Mouse (Mus musculus): Measurements from ENCODE around the gene Mettl14. TPM values are rescaled to one million over a fixed set of nuclear protein-coding genes. Genes with fewer than 3 reads are reported as not detected.
A peak's percentile ranks its signal among the peaks of the same experiment; 100 is the strongest.
"Not testable (repeated sequence)": the region's sequence is repeated elsewhere in the genome, so short reads cannot be mapped to it uniquely, and the experiment has no call there.

Gene Mettl14
- total RNA-seq (2021), result 10 to 100 TPM; 12.3 to 13.6 TPM
- long read RNA-seq, experiment 1, transcript Mettl14-201 (11 exons, 2,741 nt), result major isoform, 8 of 20 reads
- long read RNA-seq, experiment 1, partial matches to known transcripts, result 0 of 20 reads
- long read RNA-seq, experiment 1, other reads (novel, unspliced or antisense), result 12 of 20 reads
- long read RNA-seq, experiment 2, partial matches to known transcripts, result 0 of 5 reads
- long read RNA-seq, experiment 2, other reads (novel, unspliced or antisense), result 3 of 5 reads

DNA sequence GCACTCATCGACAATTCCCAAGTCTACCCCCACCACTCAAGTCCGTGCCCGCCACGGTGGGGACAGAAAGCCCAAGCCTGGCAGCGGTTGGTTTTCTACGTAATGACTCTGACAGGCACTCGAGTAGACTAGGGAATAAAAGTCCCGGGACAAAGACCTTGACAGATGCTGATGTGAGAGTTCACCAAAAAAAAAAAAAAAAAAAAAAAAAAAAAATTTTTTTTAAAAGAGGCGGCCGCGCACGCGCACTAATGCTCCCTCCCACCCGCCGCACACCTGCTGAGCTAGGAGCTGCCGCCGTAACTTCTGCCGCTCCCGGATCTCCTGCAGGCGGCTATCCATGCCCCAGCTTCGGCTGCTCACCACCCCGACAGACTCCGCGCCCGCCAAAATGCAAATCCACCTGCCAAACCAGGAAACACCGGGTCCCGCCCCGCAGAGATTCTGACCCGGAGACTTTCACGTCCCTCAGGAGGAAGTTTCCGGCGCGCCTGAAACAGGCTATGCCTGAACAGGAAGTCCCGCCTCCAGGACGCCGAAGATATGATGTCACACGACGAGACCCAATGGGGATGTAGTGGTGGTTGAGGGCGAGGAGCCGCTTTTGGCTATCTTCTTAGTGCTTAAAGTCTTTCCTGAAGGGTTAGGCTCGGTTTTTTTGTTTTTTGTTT lies at the start of gene Mettl14:
Gene Mettl14, minus strand, starts transcription at position 623 of the 671 bp plus-strand sequence.
- peak; percentile 96 for DNase-seq (ENCODE audit: low spot score in 2 of 2)

DNA sequence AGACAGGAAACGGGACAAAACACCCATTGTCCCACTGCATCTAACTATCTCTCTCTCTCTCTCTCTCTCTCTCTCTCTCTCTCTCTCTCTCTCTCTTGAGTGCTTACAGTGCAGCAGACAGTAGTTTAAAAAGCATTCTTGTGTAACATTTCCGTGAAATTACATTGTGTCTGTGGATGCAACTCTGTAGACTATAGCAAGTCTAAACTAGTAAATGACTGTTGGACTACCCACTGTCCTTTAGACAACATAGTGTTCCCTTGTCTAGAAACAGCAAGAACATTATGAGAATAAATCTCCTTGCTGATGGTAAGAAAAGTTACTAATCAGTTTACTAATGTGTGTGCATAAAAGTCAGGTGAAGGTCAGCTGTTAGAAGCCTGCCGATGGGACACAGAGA lies 47.5 kb upstream of the Mettl14 start:
- DNase-seq (ENCODE audit: low spot score in 2 of 2), result no peak

DNA sequence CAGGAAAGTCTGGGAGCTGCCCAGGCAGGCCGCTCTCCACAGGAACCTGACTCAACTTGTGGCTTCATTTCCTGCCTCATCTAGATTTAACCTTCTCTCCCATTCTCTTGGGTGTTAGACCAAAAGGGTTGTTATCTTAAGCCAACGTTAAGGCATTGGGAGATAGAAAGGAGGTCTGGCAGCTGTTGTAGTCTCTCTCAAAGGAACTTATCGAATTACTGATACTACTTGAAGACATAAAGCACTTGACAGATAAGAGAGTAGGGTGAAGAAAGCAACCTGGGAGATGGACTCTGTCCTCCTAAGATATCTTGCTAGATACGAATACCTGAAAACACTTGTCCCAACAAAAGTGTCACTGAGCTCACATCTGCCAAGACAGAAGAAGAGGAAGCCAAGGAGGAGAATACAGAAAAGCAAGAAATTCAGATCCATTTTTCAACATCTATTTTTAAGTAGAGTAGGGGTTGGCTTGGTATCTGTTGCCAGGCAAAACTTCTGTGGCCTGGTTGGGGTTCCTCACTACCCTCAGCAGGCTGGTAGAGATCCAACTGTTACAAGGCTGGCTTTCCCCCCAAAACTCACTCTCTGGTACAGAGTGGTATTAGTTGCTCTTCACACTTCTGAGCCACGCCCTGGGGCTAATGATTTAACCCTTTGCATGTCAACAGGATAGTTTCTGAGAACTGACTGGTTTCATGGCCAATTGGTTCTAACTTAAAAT lies 46.2 kb upstream of the Mettl14 start:
- no peak for DNase-seq (ENCODE audit: low spot score in 2 of 2)

DNA sequence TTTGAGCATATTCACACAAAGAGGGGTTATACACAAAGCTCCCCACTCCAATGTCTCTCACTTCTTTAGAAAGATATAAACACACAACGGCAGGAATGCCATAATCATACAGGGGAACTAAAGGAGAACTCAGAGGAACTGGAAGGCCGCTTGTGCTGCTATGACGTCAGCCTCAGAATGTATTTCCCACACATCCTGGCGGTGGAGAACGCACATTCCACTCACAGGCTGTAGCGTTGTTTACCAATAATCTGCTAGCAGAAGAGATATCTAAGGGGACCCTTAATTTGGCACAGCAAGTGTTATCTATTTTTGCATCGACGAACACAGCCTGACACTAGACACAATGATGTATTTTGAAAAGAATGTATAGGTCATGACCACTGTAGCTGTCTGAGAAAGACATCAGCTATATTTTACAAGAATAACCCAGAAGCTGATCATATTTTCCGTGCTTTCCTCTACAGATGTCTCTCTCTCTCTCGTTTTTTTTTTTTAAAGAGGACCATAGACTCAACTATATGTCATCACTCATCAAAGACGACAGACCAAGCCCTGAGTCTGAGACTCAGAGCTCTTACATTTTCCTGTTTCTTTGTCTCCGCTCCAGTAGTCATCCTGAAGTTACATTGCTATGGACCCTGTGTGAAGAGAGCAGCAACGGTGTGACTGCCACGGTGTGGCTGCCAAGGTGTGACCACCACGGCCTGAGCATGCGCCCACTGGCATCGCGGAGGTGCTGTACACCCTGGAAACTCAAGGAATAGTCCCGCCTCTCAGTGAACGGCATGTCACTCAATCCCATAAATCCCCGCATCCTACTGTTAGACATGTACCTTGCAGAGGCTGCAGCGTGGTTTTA lies 43.9 kb upstream of the Mettl14 start:
- no peak for DNase-seq (ENCODE audit: low spot score in 2 of 2)

DNA sequence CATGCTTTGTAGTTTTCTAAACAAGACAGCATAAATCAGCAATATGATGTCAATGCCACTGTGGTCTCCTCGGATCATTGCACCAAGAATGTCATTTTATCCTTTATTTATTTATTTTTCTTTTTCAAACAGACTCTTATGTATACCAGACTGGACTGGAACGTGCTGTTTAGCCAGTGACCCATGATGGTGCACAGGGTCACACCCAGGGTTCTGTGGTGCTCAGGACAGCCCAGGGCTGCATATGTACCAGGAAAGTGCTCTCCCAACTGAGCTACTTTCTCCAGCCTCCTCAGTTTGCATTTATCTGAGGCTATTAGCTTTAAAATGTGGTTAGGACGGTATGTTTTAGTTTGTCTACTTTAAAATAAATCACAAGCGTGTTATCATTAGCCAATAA lies 42.1 kb upstream of the Mettl14 start:
- no peak for DNase-seq (ENCODE audit: low spot score in 2 of 2)

DNA sequence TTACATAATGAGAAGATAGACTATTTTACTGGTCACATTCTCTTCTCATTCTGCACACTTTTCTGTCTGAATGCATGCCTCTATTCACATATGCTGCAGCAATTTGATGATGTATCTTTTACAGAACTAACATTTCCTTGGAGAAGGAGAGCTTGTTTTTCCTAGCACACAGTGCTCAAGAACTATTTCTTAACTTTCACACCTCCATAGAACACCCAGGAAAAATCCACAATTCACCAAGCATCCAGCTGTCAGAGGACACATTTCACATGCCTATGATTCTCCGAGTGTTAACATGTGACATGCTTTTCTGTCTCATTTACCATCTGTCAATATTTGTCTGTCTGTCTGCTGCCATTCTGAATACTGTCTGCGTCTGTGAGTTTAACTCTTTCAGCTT lies 39.7 kb upstream of the Mettl14 start:
- DNase-seq (ENCODE audit: low spot score in 2 of 2), result no peak

DNA sequence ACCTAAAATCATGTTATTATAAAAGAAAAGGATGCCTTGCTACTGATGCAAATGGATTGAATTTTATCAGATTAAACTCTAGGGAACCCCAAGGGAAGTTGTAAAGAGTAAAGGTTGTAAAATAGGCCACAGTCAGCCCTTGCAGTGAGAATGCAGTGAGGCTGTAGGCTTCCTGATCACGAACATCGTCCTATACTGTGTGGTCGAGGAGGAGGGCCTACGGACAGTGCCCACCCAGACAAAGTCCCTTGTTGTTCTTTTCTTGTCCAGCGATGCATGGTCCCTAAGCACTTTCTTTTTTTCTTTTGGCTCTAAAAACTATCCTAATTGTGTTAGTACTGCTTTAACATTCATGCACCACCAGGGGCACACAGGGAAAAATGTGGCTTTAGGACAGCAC lies 27.3 kb upstream of the Mettl14 start:
- DNase-seq (ENCODE audit: low spot score in 2 of 2), result no peak

DNA sequence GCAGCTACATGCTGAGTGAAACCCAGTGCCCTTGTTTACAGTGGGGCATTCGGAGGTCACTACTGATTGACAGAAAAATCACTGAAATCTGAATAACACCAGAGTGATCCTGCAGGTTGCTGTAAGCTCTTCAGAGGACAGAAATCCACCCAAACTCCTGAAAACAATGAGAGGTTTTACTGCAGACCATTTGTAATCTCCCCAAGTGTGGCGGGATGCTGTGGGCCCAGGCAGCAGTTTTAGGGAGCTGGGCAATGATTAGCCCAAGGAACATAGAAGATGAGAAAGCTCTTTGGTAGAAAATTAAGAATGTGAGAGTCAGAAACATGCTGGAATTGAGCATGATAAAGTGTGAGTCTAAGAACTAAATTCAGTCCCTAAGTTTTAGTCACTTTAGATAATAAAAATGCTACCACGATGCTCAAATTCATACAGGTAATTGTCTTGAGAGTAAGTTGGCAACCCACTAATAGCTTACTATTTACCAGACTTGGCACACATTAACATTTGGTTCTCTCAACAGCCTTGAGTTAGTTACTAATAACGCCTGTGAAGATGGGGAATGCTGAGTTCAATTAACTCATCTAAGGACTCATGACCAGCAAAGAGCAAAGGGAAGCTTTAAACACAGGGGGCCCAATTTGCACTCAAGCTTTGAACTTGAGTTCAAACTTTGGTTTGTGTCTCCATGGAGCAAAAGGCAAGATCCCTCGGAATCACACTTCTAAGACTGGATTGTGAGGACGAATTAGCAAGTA lies 26.1 kb upstream of the Mettl14 start:
- DNase-seq (ENCODE audit: low spot score in 2 of 2), result no peak

DNA sequence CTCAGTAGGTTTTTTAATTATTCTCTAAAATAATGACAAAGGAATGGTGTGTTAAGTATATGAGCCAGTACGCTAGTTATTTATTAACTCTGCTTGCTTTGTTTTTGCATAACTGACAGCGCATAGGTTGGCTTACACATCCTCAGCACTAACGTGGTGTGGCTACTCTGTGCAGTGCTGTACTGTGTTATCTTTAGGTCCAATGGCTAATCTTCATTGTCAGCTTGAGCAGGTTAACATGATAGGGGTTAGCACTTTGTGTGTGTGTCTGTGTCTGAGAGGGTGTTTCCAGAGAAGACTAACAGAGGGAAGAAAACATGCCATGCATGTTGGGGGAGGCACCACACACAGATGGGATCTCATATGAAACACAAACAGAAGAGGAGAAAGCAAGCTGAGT lies 19.0 kb upstream of the Mettl14 start:
- DNase-seq (ENCODE audit: low spot score in 2 of 2), result no peak

DNA sequence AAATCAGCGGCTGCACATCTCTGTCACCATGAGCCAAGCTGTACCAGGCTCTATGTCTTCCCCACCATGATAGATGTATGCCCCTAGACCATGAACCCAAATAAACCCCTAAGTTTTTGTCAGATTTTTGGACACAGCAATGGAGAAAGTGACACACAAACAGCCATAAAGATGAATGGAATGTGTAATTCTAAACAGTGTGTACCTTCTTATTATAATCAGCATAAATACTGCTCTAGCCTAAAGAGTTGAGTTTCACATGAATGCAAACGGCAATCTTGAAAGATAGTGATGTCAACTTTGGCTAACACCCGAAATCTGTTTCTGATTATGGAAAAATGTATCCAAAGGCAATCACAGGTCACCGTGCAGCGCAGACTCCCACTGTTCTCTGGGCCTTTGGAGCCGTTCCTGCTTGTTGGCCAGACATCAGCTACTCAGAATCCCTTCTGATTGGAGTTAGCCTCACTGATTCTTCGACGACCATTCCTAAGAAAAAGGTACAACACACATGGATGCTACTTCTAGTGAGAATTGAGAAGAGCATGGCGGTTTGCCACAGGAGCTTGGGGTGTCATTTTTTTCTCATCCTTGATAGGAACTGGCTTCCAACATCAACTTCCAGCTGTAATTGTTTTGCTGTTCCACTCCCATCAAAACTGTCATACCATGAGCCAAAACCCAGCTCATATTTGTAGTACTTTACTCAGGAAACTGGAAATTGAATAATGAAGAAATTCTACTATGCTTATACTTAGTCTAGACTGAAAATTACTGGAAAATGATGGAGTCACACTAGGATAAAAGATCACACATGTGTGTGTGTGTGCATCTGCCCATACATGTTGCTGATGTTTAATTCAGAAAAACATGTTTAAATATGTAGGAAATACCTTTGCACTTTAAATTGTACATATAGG lies 11.9 kb upstream of the Mettl14 start:
- no peak for DNase-seq (ENCODE audit: low spot score in 2 of 2)

DNA sequence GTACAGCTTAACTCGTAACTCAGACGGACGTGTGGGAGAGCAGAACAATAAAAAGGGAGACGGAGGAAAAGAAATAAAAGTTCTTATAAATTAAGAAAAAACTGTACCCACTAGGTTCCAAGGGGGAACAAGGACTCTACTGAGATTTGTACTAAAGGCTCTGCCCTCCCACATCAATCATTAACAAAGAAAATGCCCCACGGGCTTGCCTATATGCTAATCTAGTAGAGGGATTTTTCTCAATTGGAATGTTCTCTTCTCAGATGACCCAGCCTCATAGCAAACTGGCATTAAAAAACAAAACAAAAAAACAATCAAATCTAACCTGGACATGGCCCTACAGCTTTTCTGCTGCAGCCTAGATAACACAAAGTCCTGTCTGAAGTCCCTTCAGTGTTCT lies 9.7 kb upstream of the Mettl14 start:
- no peak for DNase-seq (ENCODE audit: low spot score in 2 of 2)

DNA sequence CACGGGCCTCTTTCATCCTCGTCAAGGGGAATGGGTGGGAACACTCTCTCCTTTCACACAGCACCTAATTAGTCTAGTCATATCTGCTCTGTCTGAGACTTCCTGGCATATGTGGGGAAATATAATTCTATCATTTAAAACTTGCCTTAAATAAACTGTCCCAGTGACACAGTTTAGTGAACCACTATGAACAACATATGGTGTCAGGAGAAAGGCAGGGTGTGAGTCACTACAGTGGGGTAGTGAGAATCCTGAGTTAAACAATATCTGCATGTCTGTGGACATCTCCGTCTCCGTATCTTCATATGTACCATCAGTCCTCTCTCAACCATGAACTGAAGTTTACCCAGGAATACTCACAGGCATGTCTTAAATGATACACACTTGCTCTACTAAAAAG lies 5.3 kb upstream of the Mettl14 start:
- no peak for DNase-seq (ENCODE audit: low spot score in 2 of 2)

DNA sequence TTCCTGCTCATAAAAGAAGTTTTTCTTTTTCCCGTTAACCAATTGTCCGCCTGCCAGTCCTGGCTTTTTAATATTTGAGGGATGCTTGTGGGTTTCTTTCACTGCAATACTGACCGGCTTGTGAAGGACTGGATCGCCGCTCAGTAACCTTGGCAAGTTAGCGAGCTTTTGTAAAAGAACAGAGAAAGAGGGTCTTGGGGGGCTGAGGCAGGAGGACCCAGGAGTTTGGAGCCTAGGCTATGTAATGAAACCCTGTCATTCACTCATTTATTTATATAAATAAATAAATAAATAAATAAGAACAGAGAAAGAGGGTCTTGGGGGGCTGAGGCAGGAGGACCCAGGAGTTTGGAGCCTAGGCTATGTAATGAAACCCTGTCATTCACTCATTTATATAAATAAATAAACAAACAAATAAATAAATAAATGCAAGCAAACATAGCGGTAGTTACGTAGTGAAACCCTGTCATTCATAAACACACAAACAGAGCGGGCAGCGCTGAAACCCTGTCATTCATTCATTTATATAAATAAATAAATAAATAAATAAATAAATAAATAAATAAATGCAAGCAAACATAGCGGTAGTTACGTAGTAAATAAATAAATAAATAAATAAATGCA lies 361 bp upstream of the Mettl14 start:
- DNase-seq (ENCODE audit: low spot score in 2 of 2), result not testable (repeated sequence)

DNA sequence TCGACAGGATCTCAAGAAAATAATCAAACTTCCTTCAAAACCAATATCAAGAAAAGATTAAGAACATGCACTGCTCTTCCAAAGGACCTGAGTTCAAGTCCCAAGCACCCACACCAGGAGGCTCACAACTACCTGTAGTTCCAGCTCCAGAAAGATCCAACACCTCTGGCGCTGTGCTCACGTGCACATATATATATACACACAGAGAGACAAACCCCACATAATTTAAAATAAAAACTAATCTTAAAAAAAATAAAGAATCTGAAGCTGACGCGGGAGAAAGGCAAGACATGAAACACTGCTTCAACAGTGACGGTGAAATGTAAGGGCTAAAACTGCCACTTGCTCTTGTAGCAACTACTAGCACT lies 806 bp downstream of the Mettl14 start:
- DNase-seq (ENCODE audit: low spot score in 2 of 2), result no peak

DNA sequence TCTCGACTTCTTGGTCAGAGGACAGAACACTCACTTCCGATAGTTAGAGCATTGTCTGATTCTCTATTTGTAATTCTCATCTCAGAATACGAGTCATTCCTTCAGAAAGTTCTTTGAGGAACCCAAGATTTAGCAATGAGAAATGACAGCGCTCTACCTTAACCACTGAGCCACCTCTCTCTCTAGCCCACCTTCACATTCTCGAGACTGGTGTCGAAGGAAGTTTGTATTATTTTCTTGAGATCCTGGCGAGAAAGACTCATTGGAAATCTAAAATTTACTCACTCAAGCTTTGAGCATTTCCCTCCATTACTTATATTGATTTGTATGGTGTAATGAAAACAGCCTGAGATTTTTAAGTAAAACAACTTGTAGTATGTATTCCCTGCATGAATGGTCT lies 1.5 kb downstream of the Mettl14 start:
- DNase-seq (ENCODE audit: low spot score in 2 of 2), result no peak

DNA sequence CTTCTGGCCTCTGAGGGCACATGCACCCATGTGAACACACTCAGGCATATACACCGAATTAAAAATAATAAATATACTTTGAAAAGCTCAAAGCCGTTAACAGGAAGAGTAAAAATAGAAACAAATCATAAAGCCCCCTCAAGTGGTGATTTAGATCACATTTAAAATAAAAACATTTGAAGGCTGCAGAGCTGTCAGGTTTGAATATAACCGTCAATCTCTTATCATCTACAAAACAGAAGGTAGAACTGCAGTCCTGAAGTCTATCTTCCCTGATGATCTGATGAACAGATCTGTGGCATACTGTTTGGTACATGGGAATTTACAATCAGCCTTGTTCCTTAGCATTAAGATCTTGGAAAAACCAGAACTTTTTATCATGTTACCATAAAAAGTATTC lies 9.3 kb downstream of the Mettl14 start:
- no peak for DNase-seq (ENCODE audit: low spot score in 2 of 2)

DNA sequence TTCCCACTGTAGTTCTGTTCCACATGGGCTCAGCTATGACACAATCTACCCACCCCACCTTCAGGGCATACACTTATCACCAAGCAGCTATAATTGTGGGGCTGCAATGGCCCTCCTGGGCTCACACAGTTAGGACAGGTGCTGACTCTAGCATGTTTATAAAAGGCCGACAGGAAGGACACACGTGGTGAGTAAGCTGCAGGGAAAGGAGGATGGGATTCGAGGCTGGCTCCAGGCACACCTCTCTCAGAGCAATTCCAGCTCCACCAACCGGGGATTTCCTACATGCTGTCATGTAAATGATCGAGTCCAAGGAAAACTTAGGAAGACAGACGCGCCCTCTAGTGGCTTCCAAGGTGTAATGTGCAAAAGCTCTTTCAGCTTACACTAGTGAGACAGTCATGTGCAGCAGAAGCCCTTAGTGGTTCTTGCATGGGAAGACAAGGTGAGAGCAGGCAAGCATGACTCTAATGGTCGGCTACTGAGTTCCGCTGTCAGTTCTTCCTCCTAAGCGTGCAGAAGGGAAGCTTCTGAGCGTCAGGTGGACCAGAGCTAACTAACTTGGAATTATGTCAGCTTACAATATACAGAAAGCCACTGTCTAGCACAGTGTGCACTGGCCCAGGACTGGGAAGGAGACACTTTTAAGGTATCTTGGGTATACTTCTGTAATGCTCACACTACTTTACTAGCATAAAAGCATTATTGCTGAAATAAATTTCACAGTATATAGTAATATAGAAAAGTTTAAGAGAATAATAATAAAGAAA lies 14.0 kb downstream of the Mettl14 start:
- peak; percentile 57 to 71 for DNase-seq (ENCODE audit: low spot score in 2 of 2)

DNA sequence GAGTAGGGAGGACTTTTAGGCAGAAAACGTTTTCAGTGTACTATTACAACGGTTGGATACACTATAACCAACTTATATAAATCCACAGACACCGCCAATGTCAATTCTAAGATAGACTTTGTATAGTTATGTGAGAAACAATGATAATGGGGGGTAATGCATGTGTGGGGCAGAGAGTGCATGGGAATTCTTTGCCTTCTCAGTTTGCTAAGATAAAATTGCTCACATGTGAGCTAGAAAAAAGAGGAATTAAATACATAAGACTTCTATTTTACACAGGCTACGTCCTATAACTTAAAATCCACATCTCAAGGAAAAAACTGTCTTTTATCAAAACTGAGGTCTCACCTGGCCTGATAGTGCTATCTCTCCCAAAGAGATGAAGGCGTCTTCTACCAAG lies 15.0 kb downstream of the Mettl14 start:
- no peak for DNase-seq (ENCODE audit: low spot score in 2 of 2)

DNA sequence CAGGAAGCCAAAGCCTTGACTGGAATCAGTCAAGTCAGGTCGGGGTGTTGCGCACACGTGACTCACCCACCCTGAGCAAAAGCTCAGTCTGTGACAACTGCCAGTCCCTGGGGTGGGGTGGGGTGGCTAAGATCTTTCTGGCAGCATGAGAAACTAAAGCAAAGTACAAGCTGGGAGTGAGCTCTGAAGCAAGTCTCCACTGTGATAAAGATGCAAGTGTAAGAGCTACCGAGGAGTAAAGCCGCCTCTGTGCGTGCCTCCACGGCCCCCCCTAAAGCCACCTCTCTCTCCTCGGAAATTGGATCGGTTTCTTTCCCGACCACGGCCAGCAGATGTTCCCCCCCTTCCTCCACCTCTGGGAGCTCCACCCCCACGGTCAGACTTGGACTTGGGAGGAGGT lies 16.7 kb downstream of the Mettl14 start:
- DNase-seq (ENCODE audit: low spot score in 2 of 2), result no peak

Measured in left cerebral cortex, adult 18-20 months (tissue).